Mouse (Mus musculus) CH12.LX (cell line): ENCODE data around the gene Errfi1. TPM values are rescaled to one million over a fixed set of nuclear protein-coding genes. Genes with fewer than 3 reads are reported as not detected.

ENCODE experiments used
- DNase-seq: peaks from one replicate; pipeline ENCODE4 v3.0.0-alpha.2; 2013; ENCODE audit errors: extremely low read depth
- H3K27ac ChIP-seq: 2 replicates; pipeline ENCODE4 v1.5.1; 2012; ENCODE audit warnings: low read depth, mild to moderate bottlenecking, control low read depth, moderate library complexity; ENCODE audit not compliant: insufficient read depth
- H3K27me3 ChIP-seq: replicated peaks from 2 replicates; pipeline ENCODE3; 2012; ENCODE audit warnings: inconsistent platforms
- H3K36me3 ChIP-seq, 2 experiments: replicated peaks in 1 of 2; 2 replicates each; pipeline versions ENCODE3 to v1.6.1; 2012; ENCODE audit warnings: inconsistent platforms in 1 of 2, low read length in 1 of 2, mild to moderate bottlenecking in 1 of 2, mixed read lengths in 1 of 2, moderate library complexity in 1 of 2; ENCODE audit not compliant: control insufficient read depth in 1 of 2, insufficient read depth in 1 of 2
- H3K4me1 ChIP-seq, 2 experiments: 2 replicates each; pipeline ENCODE4 v1.6.1; 2012; ENCODE audit warnings: inconsistent platforms in 1 of 2, moderate library complexity in 1 of 2; ENCODE audit not compliant: insufficient read depth in 2 of 2, control insufficient read depth in 1 of 2
- H3K4me2 ChIP-seq: 2 replicates; pipeline ENCODE4 v1.6.1; 2012; ENCODE audit warnings: low read depth, mild to moderate bottlenecking, control low read depth; ENCODE audit not compliant: poor library complexity, insufficient read depth, severe bottlenecking
- H3K4me3 ChIP-seq, 3 experiments: fragments of 150-350 bp in 1 of 3; sonication (generic) in 1 of 3; replicated peaks in 1 of 3; 2 replicates each; pipeline versions ENCODE3 to v1.5.1; 2011 to 2012; ENCODE audit warnings: low read depth in 2 of 3, low read length in 2 of 3, mild to moderate bottlenecking in 2 of 3, moderate library complexity in 2 of 3, control low read depth in 1 of 3, improper control_type of control experiment in 1 of 3, inconsistent platforms in 1 of 3, mixed read lengths in 1 of 3; ENCODE audit not compliant: poor library complexity in 1 of 3
- H3K79me2 ChIP-seq: replicated peaks from 2 replicates; pipeline ENCODE4 v1.6.1; 2012; ENCODE audit warnings: mild to moderate bottlenecking, moderate library complexity; ENCODE audit not compliant: control insufficient read depth, poor library complexity, insufficient read depth, severe bottlenecking; ENCODE audit errors: extremely low read depth
- H3K9ac ChIP-seq: 2 replicates; pipeline ENCODE4 v1.6.1; 2012; ENCODE audit warnings: low read depth, mild to moderate bottlenecking, control low read depth, moderate library complexity; ENCODE audit not compliant: insufficient read depth
- H3K9me3 ChIP-seq: replicated peaks from 2 replicates; pipeline ENCODE3; 2012; ENCODE audit warnings: low read length, inconsistent platforms, mixed read lengths
- CHD2 ChIP-seq: IDR thresholded peaks from 2 replicates; pipeline ENCODE4 v1.6.1; 2011; ENCODE audit warnings: low read length, improper control_type of control experiment
- CTCF ChIP-seq, 2 experiments: IDR thresholded peaks in 1 of 2; conservative IDR thresholded peaks in 1 of 2; 2 replicates each; pipeline ENCODE4 v1.5.1; 2011 to 2012; ENCODE audit warnings: low read depth in 2 of 2, low read length in 2 of 2, improper control_type of control experiment in 1 of 2, inconsistent platforms in 1 of 2, mild to moderate bottlenecking in 1 of 2, moderate library complexity in 1 of 2
- HCFC1 ChIP-seq: IDR thresholded peaks from 2 replicates; pipeline ENCODE4 v1.6.1; 2012; ENCODE audit warnings: low read depth, mild to moderate bottlenecking, inconsistent platforms, low read length, improper control_type of control experiment
- IRF4 ChIP-seq: IDR thresholded peaks from 2 replicates; pipeline ENCODE4 v1.6.1; 2014; ENCODE audit warnings: low read depth, mild to moderate bottlenecking, inconsistent platforms, low read length, improper control_type of control experiment
- JUN ChIP-seq: IDR thresholded peaks from 2 replicates; pipeline ENCODE4 v1.6.1; 2011; ENCODE audit warnings: low read depth, mild to moderate bottlenecking, low read length, improper control_type of control experiment, moderate library complexity; ENCODE audit not compliant: insufficient read depth
- JUND ChIP-seq: conservative IDR thresholded peaks from 2 replicates; pipeline ENCODE4 v1.6.1; 2011; ENCODE audit warnings: low read depth, low read length, improper control_type of control experiment
- KAT2A ChIP-seq: IDR thresholded peaks from 2 replicates; pipeline ENCODE4 v1.6.1; 2012; ENCODE audit warnings: low read length, improper control_type of control experiment, inconsistent platforms; ENCODE audit not compliant: insufficient replicate concordance
- MAFK ChIP-seq: IDR thresholded peaks from 2 replicates; pipeline ENCODE4 v1.6.1; 2011; ENCODE audit warnings: low read length, improper control_type of control experiment; ENCODE audit not compliant: insufficient replicate concordance
- MAX ChIP-seq: IDR thresholded peaks from 2 replicates; pipeline ENCODE4 v1.6.1; 2011; ENCODE audit warnings: low read length, improper control_type of control experiment
- MEF2A ChIP-seq: IDR thresholded peaks from 2 replicates; pipeline ENCODE4 v1.6.1; 2014; ENCODE audit warnings: low read depth, mild to moderate bottlenecking, inconsistent platforms, low read length, improper control_type of control experiment, borderline replicate concordance
- PAX5 ChIP-seq: IDR thresholded peaks from 2 replicates; pipeline ENCODE4 v1.6.1; 2012; ENCODE audit warnings: low read length, inconsistent platforms, mixed read lengths
- POLR2A ChIP-seq: IDR thresholded peaks from 2 replicates; pipeline ENCODE4 v1.6.1; 2011; ENCODE audit warnings: low read depth, mild to moderate bottlenecking, improper control_type of control experiment, low read length
- POLR2AphosphoS2 ChIP-seq: IDR thresholded peaks from 2 replicates; pipeline ENCODE4 v1.6.1; 2011; ENCODE audit warnings: low read depth, low read length, improper control_type of control experiment
- RAD21 ChIP-seq: IDR thresholded peaks from 2 replicates; pipeline ENCODE4 v1.6.1; 2011; ENCODE audit warnings: low read depth, mild to moderate bottlenecking, low read length, improper control_type of control experiment, moderate library complexity
- RCOR1 ChIP-seq: conservative IDR thresholded peaks from 2 replicates; pipeline ENCODE4 v1.6.1; 2012; ENCODE audit warnings: low read depth, mild to moderate bottlenecking, inconsistent platforms, low read length, improper control_type of control experiment
- SIN3A ChIP-seq: IDR thresholded peaks from 2 replicates; pipeline ENCODE4 v1.6.1; 2012; ENCODE audit warnings: low read length, improper control_type of control experiment, inconsistent platforms
- SMC3 ChIP-seq: IDR thresholded peaks from 2 replicates; pipeline ENCODE4 v1.6.1; 2011; ENCODE audit warnings: low read depth, low read length, improper control_type of control experiment
- TBP ChIP-seq: conservative IDR thresholded peaks from 2 replicates; pipeline ENCODE4 v1.6.1; 2011; ENCODE audit warnings: low read depth, low read length, improper control_type of control experiment
- UBTF ChIP-seq: IDR thresholded peaks from 2 replicates; pipeline ENCODE4 v1.6.1; 2012; ENCODE audit warnings: low read depth, mild to moderate bottlenecking, inconsistent platforms, low read length, improper control_type of control experiment, moderate library complexity
- USF2 ChIP-seq: conservative IDR thresholded peaks from 2 replicates; pipeline ENCODE4 v1.6.1; 2011; ENCODE audit warnings: low read depth, low read length, improper control_type of control experiment
- ZKSCAN1 ChIP-seq: IDR thresholded peaks from 2 replicates; pipeline ENCODE4 v1.6.1; 2012; ENCODE audit warnings: low read depth, inconsistent platforms, low read length, improper control_type of control experiment, borderline replicate concordance
- ZNF384 ChIP-seq: IDR thresholded peaks from 2 replicates; pipeline ENCODE4 v1.6.1; 2012; ENCODE audit warnings: low read depth, low read length, improper control_type of control experiment, inconsistent platforms
- dilution Hi-C: fragments of 300-500 bp; cut with MboI; formaldehyde crosslinking; loops from 2 replicates; pipeline ENCODE4 v1.14.3; 2020; ENCODE audit warnings: low sequenced_read_pairs; ENCODE audit not compliant: extremely low pct_unique_long_range_greater_than_20kb, extremely low pct_ligation_motif_present
- in situ Hi-C: fragments of 300-500 bp; cut with MboI; formaldehyde crosslinking; loops from 3 replicates; pipeline ENCODE4 v1.14.3; 2019; ENCODE audit warnings: low sequenced_read_pairs, low pct_ligation_motif_present, low pct_unique_long_range_greater_than_20kb, mixed read lengths
- polyA plus RNA-seq: library from polyadenylated mRNA; unstranded; fragments of >175 nt; gene quantifications from 2 replicates; pipeline ENCODE4 v1.2.1, GENCODE M21; 2012; ENCODE audit warnings: low read depth; ENCODE audit not compliant: insufficient read length
- total RNA-seq, 2 experiments: library from RNA; depleted of rRNA; stranded (reverse); fragments of 300-350 nt in 1 of 2; fragments of >200 nt in 1 of 2; gene quantifications; 2 replicates each; pipeline ENCODE4 v1.2.3; 2012 to 2014

The Errfi1 gene
- total and polyA plus RNA-seq, 3 experiments: 0.08 to 0.28 (median 0.14) TPM

DNA sequence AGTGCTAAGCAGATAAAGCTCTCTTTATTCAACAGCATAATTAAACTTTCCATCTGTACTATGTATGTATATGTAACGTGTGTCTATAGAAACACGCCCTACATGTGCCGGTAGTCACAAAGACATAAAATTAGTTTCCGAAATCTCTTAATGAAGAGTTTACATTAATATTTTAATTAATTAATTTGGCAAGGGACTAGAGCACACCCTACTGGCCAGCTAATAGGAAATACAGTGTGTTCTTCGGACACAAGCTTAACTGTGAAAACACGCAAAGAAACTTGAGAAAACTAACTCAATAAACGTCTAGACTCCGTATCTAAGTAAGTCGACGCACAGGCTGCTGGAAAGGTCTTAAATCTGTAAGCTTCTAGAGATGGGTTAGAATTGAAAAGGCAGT, 3.8 kb upstream of the Errfi1 start:
- Histone ChIP-seq H3K4me3 (no peak overlapping the region), H3K4me2 (no peak overlapping the region), H3K27me3 (no peaks in the 10 kb centered on the region), H3K9me3 (no peaks in the 10 kb centered on the region), H3K36me3 (no peaks in the 10 kb centered on the region), H3K9ac (no peak overlapping the region), H3K27ac (no peak overlapping the region), H3K79me2 (no peaks in the 10 kb centered on the region), H3K4me1 (no peaks in the 10 kb centered on the region)
- TF ChIP-seq RCOR1 (no peak), HCFC1 (no peak), ZNF384 (no peak), CTCF (conservative IDR thresholded peaks at IDR 0.05 in 1 of 2, IDR thresholded peaks at IDR 0.05 in 1 of 2; ENCODE audit: low read depth in 2 of 2, low read length in 2 of 2) (peak in 1 of 2 experiments; percentile 51; a peak in 2 of 4 replicates), SMC3 (peak; percentile 37; the same call in 1 of the 2 replicates), USF2 (no peak), RAD21 (peak; percentile 51), UBTF (no peak), MAX (no peak), SIN3A (no peak), CHD2 (no peak), TBP (no peak), MEF2A (no peak)
- in situ Hi-C loops: no loop called here
- no peak for DNase-seq
- dilution Hi-C loops: no loop called here

DNA sequence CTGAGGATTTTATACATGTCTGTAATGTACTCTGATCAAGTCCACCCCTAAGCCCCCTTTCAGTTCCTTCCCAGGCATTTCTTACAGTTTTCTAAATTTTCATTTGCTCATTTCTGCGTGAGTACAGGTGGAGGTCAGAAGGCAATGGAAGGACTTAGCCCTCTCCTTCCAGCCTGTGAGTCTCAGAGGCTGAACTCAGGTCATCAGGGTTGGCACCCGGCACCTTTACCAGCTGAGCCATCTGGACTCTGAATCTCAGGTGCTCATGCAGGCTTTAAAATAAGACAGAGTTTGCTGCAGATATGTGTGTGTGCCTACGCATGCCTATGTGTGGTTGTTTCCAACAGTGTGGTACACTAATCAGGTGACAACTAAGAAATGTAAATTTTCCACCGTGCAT, 2.8 kb upstream of the Errfi1 start:
- Histone ChIP-seq H3K27me3 (no peaks in the 10 kb centered on the region), H3K4me3 (no peak overlapping the region), H3K4me2 (no peak overlapping the region), H3K9me3 (no peaks in the 10 kb centered on the region), H3K4me1 (no peaks in the 10 kb centered on the region), H3K79me2 (no peaks in the 10 kb centered on the region), H3K9ac (no peak overlapping the region), H3K36me3 (no peaks in the 10 kb centered on the region), H3K27ac (no peak overlapping the region)
- dilution Hi-C loops: no loop called here
- TF ChIP-seq JUN (no peak), SMC3 (no peak), TBP (no peak), JUND (no peak), MAFK (no peak), ZNF384 (no peak), ZKSCAN1 (no peak), POLR2A (no peak), KAT2A (no peak), MEF2A (no peak), POLR2AphosphoS2 (no peak), HCFC1 (no peak), IRF4 (no peak), PAX5 (no peak)
- in situ Hi-C loops: no loop called here
- DNase-seq: no peak
